Mouse (Mus musculus) thymus, postnatal 36 days (tissue): Measurements from ENCODE around the gene Prmt8.

Experiments
- DNase-seq, 2 experiments: peaks; one replicate each; pipeline ENCODE4 v3.0.0; 2022; ENCODE audit warnings: mixed read lengths in 2 of 2

Gene Prmt8

DNA sequence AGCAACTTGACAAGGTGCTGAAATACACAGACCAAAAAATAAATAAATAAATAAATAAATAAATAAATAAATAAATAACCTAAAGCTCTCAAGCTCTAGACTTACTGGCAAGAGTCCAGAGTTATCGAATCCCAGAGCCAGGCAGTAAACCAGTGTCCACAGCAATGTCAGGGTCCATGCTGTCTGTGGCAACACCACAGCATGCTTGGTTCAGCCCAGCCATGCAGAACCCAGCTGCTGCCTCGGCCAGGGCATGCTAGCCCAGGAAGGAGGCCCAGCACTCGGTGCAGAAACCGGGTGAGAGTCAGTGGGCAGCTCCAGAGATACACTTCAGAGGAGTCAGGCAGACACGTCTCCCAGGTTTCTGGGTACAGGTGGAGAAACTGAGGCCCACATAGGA, 29.4 kb downstream of the Prmt8 start:
- DNase-seq = no peak

DNA sequence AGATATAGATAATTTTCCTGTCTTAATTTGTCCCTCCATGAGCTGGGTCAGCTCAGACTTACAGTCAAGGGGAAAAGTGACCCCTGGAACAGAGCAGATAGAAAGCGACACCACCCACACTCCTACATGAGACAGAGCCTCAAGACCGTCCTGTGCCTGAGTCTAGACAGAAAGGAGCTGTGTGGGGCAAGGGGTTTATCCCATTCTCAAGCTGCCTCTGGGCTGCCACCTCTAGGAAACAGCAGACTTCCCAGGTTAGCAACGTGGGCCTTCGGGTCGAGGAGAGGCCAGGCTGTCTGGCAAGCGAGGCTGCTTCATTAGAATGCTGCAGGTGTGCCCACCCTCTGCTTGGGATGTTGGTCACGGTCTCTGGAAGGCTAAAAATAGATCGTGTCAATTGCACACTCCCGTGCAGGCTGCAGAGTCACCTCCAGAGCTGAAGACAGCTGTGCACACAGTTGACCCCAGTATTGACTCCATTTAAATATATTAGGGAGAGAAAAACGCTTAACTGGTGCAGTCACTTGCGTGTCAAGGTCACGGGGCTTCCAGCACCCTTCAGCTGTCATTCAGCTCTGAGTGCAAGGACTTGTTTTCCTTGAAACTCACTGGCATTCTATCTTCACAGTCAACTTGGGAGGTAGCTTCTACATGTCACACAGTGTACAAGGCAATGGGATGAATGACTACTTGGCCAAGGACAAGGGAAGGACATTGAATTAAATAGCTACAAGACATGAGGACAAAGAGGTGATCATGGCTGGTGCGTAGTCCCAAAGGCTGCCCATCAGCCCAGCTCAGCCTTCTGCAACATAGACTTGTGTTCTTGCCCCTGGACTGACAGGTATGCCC, 33.9 kb downstream of the Prmt8 start:
- no peak for DNase-seq

DNA sequence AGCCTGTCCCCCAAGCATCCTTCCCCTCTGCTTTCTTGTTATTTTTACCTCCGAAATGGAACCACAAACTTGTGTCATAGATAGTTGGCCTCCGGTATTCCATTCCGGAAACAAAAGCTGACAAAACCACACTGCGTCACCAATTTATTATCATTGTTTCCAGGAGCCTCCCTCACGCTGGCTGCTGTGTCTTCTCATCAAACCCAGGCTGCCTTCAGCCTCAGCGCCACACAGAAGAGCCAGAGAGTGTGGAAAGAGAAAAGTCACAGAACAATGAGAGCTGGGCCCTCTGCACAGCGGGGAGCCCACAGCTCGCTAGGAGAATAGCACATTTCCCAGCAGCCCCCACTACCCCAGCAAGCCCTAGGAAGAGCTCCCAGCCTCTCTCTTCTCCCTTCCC, 46.1 kb downstream of the Prmt8 start:
- DNase-seq = no peak

DNA sequence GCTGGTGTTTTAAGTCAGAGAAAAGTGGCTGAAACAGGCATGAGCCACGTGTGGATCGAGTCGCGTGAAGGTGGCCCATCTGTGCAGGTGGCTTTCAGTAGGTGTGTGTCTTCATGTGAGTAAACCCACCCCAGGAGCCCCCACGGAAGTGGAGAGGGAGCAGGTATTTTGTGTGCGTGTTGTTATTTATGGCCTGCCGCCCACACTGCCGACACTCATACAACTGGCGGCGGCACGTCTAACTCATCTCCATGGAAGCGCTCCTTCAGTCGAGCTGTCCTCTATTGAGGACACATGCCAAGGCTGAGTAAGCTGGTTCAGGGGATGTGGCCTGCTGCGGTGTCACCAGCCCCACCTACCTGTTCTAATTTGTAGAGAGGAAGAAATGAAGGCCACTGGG, 49.4 kb downstream of the Prmt8 start:
- no peak for DNase-seq

DNA sequence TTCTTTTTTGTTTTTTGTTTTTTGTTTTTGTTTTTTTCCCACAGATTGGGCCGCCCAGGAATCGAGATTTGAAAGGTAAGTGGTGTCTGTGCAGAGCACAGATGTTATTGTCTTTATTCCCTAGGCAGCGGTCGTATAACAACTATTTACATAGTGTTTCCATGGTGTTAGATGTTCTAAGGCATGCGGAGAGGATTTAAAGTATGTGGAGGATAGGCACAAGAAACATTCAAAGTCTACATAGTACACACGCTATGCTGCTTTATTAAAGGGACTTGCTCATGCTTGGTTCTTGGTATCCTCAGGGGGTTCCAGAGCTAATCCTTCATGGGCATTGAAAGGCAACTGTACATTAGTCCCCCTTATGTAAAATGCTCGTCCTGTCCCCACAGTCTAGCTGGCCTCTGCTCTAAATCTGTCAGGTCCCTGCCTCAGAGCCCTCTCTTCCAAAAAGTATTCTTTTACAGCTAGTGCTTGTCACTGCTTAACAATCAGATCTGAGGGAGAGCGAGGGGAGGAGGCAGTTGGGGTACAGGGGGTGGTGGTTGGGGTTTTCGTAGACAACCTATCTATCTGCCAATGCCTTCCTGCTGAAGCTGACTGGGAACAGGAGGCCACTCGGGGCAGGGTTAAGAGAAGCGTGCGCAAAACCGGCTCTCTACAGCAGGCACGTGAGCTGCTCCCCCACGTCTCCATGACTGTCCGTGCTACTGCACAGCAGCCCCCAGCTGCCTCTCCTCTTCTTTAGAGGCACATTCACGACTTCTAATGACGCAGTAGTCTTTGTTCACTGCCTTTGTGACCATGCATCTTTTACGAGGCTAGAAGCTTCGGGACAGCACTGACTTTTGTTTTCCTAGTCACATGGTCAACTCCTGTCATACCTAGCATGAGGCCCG, 51.8 kb downstream of the Prmt8 start:
- DNase-seq = no peak

DNA sequence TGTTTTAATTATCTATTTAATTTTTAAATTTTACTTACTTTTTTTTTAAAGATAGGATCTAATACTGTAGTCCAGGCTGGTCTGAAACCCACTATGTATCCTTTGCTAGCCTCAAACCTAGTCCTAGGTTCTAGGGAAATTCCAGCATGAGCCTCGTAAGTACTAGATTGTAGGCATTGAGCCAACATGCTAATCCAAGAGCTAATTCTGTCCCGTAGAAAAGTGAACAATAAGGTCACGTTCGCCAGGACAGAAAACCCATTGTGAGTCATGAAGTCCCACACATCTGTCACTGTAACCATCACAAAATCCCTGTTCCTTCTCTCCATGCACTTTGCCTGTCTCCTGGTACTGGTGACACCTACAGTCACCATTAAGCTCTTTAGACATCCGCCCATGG, 53.8 kb downstream of the Prmt8 start:
- no peak for DNase-seq

DNA sequence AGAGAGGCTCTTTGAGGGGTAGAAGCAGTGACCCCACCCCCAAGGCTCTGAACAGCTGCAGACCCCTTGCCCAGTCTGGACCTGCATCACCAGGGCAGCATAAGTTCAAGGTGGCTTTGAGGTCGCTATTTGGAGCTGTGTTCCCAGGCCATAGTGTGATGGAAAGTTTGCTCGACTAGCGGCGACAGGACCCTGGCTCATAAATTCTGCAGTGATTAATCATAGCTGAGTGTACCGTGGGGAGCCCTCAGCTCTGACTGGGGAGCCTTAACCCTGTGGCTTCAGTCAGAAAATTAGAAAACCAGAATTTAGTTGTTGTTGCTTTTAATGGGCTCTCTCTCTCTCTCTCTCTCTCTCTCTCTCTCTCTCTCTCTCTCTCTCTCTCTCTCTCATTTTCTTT, 54.4 kb downstream of the Prmt8 start:
- DNase-seq = no peak

DNA sequence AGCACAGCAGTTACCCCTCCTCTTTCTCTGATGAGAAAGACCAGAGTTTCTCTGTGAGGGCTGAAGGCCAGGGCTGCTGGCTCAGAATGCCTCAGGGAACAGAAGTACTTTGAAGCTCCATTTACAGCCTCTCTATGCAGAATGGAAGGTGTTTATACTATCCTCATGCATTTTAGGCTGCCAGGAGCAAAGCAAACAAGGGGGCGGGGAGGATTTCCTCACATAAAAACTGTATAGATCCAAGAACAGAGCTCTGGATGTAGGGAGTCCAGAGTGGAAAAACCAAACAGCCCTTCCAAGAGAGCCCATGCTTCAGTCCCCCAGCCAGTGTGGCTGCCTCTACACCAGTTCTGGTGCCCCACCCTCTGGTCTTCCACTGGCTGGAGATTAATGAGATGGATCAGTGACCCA, 61.0 kb downstream of the Prmt8 start:
- no peak for DNase-seq

DNA sequence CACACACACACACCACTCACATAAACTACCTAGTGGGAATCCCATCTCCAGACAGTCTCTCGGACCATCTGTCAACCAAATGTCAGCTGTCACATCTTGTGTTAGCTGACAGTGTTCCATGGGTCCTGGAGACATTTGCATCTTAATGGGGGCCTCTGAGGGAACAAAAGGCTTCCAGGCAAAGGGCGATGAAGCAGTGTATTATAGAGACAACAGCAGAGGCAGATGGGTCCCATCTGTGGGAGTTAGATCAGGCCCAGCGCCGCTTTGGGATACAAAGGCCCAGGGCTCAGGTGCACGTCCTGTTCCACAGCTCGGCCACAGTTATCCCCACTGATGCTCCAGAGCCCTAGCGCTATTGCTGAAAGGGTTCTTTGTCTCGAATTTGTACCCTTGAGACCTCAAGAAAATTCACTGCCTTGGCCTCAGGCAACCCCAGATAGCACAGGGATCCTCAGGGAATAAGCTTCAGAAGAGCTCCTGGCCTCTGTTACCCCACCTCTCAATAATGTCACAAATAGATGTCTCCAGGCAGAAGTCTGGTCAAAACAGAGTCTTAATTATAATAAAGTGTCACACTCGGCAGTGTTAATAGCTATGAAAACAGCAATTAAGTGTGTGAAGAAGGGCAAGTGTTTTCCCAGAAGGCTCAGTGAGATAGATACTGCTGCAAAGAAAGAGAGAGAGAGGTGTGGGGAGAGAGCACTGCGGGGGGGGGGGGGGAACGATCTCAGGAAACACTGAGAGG, 68.1 kb downstream of the Prmt8 start:
- no peak for DNase-seq

DNA sequence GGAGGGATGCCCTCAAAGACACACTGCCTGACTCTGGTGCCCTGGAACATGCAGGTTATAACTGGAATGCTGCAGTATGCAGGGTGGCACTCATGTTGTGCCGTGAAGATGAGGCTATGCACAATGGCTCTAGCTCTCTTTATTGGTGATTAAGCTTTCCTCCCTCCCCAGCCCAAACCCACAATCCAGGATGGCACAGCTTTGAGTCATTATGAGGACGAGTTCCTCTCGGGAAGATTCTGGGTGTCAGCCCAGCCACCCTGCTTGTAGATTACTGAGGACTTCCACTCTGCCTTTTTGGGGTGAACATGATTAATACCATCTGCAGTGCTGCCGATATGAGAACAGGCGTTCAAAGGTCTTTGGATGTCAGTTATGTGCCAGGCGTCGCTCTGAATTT, 75.6 kb downstream of the Prmt8 start:
- DNase-seq = no peak

DNA sequence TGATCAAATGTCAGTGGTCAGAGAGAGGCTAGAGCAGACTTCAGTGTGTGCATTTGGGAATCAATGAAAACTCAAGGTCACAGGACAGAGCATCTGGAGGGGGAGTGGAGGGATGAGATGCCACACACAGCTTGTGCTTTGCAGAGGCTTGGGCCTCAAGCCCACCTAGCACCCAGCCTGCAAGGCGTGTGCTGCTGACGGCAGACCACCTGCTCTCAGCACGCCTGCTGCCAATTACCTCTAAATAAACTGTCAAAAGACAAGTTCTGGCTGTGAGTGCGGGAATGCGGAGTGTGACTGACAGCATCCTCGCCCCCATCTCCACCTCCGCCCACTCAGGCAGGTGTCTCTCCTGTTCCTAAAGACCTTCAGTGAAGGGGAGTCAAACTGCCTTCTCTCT, 77.0 kb downstream of the Prmt8 start:
- DNase-seq = no peak

DNA sequence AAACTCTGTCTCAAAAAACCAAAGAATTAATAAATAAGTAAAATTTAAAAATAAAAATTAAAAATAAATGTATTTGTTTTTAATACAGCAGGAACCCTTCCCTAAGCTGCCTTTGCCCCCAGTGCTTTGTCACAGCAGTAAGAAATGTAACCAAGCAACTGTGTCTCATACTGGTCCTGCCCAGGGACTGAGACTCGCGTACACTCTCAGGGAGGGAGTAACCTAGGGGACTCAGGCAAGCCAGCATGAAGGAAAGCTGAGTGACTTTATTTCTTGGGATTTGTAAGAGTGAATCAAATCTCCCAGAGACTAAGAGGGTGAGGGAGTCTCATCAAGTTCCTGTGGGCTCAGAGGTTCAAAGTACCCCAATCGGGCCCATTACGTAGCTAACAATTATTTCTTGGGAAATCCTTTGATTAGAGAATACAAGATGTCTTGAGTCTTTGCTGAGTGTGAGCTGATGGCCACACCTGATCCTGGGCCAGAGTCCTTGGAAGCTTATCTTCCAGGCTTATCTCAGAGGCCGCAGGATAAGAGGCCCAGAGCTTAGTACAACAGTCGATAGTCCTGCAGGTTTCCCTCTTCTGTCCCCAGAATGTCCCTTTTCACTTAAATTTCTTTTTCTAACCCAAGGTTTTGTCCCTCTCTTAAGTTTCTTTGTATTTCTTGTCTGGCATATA, 82.0 kb downstream of the Prmt8 start:
- no peak for DNase-seq

DNA sequence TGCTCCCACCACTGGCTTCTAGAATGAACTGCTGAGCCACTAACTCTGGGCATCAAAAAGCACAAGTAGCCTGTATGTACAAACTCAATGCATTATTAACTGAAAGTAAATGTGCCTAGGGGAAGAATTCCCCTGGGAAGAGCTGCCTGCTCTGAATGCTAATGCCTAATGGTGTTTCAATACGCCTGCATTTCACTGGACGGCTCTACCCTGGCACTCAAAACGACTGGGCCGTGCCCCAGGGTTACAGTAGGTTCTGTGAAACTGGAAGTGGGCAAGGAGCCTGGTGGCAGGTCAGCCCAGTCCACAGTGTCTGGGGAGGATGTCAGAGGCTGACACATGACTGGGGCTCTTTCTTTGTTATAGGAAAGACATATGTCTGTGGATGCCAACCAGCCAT, 84.3 kb downstream of the Prmt8 start:
- DNase-seq = no peak

DNA sequence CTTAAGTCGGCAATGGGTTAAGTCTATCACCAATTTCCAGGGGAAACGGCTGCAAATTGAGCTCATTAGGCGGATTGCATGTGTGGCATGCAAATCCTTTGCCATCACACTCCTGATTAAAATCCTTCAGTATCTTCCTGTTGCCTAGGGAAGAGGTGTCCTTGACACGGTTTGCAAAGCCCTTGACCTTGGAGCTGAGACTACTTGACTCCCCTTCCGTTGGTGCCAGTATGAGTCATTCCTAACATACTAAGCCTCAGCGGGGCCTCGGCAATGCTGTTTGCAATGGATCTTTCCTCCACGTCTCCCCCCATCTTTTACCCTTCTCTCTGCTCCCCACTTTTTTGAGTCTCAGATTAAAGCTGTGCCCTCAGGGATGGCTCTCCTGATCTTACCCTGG, 85.7 kb downstream of the Prmt8 start:
- no peak for DNase-seq

DNA sequence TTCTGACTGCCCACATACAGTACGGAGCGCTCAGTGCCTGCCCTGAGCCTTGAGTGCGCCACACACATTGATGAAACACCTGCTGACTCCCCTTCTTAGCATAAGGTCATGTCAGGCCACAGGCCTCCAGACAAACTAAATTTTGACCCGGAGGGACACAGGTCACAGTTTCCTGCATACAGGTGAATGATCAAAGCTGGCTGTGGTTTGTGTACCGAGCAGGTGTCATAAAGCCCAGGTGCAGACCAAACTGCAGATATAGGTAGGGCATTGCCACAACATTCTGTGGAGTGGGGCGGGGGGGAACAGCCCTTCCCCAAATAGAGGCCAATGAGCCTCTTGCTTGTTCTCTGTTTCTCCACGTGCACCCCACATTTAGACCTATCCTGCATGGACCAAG, 88.5 kb downstream of the Prmt8 start:
- DNase-seq = no peak

DNA sequence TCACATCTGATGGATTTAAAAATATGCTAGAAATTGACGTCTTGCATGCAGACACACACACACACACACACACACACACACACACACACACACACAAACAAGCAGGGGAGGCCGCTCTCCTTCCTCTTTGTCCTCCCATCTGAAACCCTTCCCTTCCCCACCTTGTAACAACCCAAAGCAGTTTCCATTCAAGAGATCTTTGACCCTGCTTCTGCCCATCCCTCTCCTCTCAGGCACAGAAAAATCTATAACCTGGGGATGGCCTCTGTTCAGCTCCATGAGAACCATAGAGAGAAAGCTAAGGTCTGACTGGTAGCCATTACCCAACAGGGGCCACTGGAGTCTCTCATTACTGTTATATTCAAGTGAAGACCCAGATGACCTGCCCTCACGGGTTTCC, 90.3 kb downstream of the Prmt8 start:
- DNase-seq = no peak

DNA sequence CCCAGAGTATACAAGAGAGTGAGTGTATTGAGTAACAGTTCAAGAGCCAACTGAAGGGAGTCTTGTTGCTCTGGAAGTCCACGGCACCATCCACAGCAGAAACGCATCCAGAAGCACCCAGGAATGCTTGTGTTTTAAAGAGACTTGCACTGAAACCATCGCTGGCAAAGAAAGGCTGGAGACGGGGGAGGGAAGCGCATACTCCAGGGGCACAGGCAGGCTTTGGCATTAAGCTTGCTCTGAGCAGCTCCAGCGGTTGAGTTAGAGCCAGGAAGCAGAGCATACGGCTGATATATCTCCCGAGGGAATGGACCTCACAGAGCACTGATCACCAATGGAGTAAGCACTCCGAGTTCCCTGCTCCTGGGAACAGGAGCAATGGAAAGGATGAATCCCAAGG, 91.0 kb downstream of the Prmt8 start:
- DNase-seq = no peak

DNA sequence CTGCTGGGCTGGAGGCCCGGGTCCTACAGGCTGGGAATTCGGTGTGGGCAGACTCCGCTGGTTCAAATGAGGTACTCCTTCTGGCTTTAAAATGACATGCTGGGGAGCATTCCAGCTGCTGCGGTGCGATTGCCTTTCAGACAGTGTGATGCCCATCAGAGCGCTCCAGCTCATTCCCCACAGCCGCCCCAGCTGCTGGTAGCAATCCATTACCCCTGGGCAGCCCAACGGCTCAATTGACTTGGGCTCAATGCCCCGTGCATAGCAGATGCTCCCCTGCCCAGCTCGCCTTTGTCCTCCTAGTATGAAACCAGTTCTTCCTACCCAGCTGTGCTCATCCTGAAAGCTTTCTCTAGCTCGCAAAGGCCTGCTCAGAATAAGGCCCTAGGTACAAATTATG, 92.4 kb downstream of the Prmt8 start:
- DNase-seq = no peak

DNA sequence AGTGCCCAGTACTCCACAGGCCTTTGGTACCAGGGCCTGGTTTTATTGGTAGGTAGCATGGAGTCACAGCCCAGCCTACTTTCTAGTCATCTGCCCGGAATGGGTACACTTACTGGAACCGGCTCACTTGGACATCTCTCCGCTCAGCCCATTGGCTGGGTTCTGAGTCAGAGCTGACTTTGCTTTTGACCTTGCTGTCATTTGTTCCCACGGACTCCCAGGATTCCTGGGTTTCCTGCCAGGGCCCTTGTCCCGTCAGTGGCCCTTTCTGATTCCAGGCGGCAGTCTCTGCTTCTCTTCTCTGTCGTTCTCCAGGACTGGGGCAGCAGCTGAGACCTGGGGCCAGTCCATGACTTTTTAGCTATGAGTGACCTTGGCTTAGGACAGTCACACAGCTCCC, 97.2 kb downstream of the Prmt8 start:
- no peak for DNase-seq

DNA sequence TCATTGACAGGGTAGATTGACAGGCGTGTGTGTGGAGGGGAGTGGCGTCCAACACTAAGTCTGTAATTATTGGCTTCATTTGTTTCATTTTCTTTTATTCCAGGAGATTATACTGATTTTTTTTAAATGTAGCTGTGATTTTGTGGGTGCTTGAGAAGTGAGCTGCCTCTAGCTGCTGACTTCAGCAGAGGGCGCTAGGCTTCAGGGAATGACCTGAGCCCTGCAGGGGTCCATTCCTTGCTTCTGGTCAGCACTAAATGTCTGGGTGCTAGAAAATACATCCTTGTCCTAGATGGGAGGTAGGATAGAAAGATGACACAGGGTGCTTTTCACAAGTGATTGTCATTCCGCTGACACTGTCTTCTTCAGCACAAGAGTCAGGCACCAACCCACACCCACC, 99.2 kb downstream of the Prmt8 start:
- DNase-seq = no peak

DNA sequence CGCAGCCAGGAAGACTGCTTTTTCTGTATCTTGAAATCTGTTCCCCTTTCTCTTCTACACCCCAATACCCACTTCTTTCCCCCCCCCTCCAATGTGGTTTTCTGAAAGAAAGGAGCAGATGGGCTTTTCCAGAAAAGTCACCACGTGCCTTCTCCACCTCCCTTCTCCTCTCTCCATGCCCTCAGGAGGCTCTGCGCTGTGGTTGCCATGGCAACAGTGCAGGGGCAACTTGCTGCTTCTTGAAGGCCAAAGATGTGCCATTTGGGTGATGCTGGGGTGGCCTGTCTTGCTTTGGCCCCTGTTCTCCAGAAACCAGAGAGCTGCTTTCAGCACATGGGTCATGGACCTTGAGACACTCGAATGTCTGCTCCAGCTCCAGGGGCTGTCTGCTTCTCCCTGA, 100.0 kb downstream of the Prmt8 start:
- DNase-seq = no peak

DNA sequence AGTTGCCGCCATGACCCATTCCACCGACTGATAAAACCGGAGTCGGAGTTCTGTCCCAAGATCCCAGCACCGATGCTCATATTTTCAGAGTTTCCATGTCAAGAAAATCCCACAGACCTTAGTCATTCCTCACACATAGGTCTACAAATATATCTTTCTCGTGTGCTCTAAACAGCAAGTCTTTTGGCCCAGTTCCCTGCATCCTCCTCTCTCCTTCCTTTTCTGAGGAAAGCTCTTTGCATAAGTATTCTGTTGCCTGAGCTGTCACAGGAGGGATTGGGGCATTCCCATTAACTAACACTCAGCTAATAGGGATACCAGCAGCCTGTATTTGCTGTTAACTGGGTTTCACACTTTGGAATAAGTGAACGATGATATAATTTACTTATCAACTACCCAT, 106.0 kb downstream of the Prmt8 start:
- no peak for DNase-seq

DNA sequence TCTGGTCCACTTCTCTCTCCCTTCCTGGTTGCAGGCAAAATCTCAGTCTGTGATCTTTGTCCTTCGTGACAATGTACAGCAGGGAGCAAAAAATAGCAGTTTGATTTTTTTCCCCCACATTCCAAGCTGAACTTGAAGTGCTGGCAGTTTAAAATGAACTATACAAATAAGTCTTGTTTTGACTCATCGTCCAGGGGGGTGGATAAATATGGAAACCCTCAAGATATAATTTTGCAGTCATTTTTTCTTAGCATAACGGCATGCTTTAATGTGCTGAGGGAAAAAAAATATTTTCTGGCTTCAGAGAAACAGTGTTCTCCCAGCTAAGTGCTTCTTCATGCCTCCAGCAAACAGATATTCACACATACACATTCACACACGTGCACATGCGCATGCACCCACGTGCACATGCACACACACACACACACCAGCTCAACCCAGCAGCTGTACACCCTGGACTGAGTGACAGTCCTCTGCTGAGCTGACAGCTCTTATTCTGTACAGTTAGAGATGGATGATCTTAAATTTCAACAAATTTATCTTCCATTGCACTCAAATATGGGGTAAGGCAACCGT, 107.5 kb downstream of the Prmt8 start:
- DNase-seq = no peak
